Mouse (Mus musculus): ENCODE results near the gene Bahcc1.

DNA sequence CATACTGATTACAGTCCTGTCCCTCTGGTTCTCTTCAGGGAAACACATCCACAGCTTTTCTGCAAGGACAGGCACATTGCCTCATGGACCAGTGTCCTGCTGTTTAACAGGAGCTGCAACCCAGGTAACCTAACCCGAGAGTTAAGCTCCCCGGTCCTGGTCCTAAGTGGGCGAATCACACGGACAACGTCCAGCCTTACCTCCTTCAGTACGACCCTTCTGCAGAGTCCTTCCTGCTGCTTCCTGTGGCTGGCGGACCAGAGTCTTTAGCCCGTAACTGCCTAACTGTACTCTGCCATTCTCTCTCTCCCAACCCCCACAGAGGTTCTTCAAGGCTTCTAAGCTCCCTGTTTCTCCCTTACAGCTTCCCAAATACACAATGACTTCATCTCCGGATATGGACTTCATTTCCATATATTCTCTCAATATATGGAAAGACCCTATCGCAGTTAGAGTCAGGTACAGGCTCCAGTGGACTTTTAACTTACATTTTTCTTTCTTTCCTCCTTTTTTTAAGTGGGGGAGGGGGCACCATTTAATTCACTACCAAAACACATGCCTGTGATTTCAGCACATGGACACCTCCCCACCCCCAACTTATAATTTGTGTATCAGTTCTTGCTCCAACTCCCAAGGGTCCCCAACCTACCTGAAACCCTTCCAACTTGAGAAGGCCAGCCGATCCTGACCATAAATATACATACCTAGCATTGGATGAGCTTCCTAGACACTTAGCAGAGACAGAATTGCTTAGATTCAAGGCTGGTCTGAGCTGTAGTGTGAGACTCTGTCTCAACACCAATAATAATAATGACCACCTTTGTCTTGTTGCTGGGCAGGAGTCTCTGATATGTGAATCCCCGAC, 11.6 kb upstream of the Bahcc1 start:
- TF ChIP-seq CTCF (IDR thresholded peaks at IDR 0.05; ENCODE audit: low read depth) (no peak), EP300 (IDR thresholded peaks at IDR 0.05; ENCODE audit: low read depth) (no peak)
